Mouse (Mus musculus) forebrain, postnatal 0 days (tissue): Measurements from ENCODE around the gene Ryr3. TPM values are rescaled to one million over a fixed set of nuclear protein-coding genes. Genes with fewer than 3 reads are reported as not detected.

Source experiments
- ATAC-seq: fragments of 200-750 bp; cut with Nextera tagmentation; 2 replicates; pipeline ENCODE4 v1.8.0; 2017; ENCODE audit warnings: mild to moderate bottlenecking, moderate library complexity
- DNase-seq: peaks from one replicate; pipeline ENCODE4 v3.0.0-alpha.2; 2015
- H3K27ac ChIP-seq: fragments of 300-500 bp; sonication (generic); 2 replicates; pipeline ENCODE4 v1.5.1; 2014; ENCODE audit warnings: low read depth, mild to moderate bottlenecking, antibody characterized with exemption, low read length, moderate library complexity, mixed read lengths
- H3K27me3 ChIP-seq: fragments of 300-500 bp; sonication (generic); 2 replicates; pipeline ENCODE4 v1.6.1; 2014; ENCODE audit warnings: mild to moderate bottlenecking, low read length, mixed read lengths; ENCODE audit not compliant: insufficient read depth
- H3K36me3 ChIP-seq: fragments of 300-500 bp; sonication (generic); 2 replicates; pipeline ENCODE4 v1.6.1; 2014; ENCODE audit warnings: mild to moderate bottlenecking, moderate library complexity; ENCODE audit not compliant: insufficient read depth
- H3K4me1 ChIP-seq: fragments of 300-500 bp; sonication (generic); 2 replicates; pipeline ENCODE4 v1.6.1; 2014; ENCODE audit warnings: antibody characterized with exemption; ENCODE audit not compliant: insufficient read depth
- H3K4me2 ChIP-seq: fragments of 300-500 bp; sonication (generic); 2 replicates; pipeline ENCODE4 v1.6.1; 2014; ENCODE audit warnings: low read depth, mild to moderate bottlenecking, moderate library complexity
- H3K4me3 ChIP-seq: fragments of 300-500 bp; sonication (generic); 2 replicates; pipeline ENCODE4 v1.5.1; 2014; ENCODE audit warnings: low read depth, low read length, mixed read lengths
- H3K9ac ChIP-seq: fragments of 300-500 bp; sonication (generic); 2 replicates; pipeline ENCODE4 v1.6.1; 2014; ENCODE audit warnings: mild to moderate bottlenecking
- H3K9me3 ChIP-seq: fragments of 300-500 bp; sonication (generic); 2 replicates; pipeline ENCODE4 v1.6.1; 2016; ENCODE audit warnings: low read length
- CTCF ChIP-seq: sonication (generic); IDR thresholded peaks from 2 replicates; pipeline ENCODE4 v1.5.1; 2016; ENCODE audit warnings: antibody characterized with exemption, control low read depth, low read depth
- WGBS: fragments of 180-500 bp; shearing (Covaris S2); extraction: QIAGEN DNeasy Blood & Tissue Kit; methylation state at CpG from one replicate; pipeline ENCODE4 v1.1.7; 2014; 5-methylcytosine and 5-hydroxymethylcytosine counted together
- microRNA-seq, 2 experiments: library from miRNA; unstranded; fragments of <30 nt; microRNA quantifications; one replicate each; pipeline ENCODE4; 2016
- polyA plus RNA-seq: library from polyadenylated mRNA; unstranded; fragments of >200 nt; fragmentation: Nextera tagmentation; extraction: Ambion mirVana; gene quantifications from 2 replicates; pipeline ENCODE4 v1.2.1, GENCODE M21; 2015
- total RNA-seq: library from RNA; depleted of rRNA; stranded (reverse); fragments of >200 nt; gene quantifications from 2 replicates; pipeline ENCODE4 v1.2.3, GENCODE M21; 2014; rRNA removed

The Ryr3 gene
- total and polyA plus RNA-seq, 2 experiments from 2014 or later: 4.2 to 16.1 TPM

DNA sequence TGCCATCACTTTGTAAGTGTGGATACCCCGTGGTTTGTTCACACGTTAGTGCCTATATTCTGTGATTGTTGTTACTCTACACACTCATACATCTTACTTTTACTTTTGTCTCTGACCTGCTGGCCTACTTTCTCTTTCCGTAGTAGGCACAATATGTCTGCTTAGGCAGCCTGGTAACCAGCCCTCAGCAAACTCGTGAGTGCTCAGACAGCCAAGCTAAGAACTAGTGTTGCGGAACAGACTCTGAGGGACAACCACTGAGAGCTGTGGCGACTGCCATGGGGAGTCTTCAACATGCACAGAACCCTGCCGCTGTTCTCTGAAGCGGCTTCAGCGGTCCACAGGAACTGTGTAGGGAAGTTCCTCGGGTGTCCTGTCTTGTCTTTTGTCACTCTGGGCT lies 616.7 kb downstream of the Ryr3 start:
- Histone ChIP-seq H3K4me2 (no peak overlapping the region), H3K4me1 (no peaks in the 10 kb centered on the region), H3K27ac (no peak overlapping the region), H3K4me3 (no peak overlapping the region), H3K36me3 (no peaks in the 10 kb centered on the region), H3K27me3 (no peaks in the 10 kb centered on the region), H3K9ac (no peak overlapping the region), H3K9me3 (no peaks in the 10 kb centered on the region)
- DNase-seq (no peak), ATAC-seq (no peak)
- 49% methylated on average over 10 of the region's 10 CpGs for WGBS
- TF ChIP-seq CTCF: no peak

DNA sequence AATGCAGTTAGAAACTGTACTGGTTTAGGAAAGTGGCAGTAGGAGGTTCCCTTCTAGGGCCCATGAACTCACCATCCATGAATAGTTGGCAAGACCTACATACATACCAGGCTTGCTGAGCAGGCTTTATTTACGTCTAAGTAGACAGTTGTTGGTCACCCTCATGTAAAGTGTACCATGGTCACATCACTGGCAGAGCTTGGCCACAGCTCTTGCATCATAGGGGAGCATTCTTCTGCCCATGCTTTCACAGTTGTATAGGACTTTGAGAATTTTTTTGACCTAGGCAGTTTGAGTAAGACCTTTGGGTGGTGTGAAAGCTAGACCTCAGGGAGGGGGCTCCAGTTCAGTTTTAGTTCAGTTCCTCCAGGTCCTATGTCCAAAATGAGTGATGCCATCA lies 619.8 kb downstream of the Ryr3 start:
- Histone ChIP-seq H3K4me2 (no peak overlapping the region), H3K9ac (no peak overlapping the region), H3K27ac (no peak overlapping the region), H3K4me1 (no peaks in the 10 kb centered on the region), H3K9me3 (no peaks in the 10 kb centered on the region), H3K4me3 (no peak overlapping the region), H3K36me3 (no peaks in the 10 kb centered on the region), H3K27me3 (no peaks in the 10 kb centered on the region)
- DNase-seq (no peak), ATAC-seq (no peak)
- no peak for TF ChIP-seq CTCF
- WGBS: 83% methylated on average over 1 of the region's 1 CpGs

DNA sequence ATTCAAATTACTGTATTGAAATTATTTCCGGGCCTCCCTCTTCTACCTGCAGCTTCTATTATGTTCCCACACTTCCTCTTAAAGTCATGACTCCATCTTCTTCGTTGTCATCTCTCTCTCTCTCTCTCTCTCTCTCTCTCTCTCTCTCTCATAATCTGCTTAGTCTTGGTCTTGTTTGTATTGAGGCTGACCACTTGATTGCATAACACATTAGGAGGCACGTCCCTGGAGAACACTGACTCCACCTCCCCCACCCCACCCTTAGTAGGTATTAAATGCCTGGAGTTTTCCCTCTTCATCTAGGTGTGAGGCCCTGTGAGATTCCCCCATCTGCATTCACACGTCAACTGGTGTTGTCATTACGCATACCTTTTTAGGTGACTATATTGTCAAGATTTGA lies 620.5 kb downstream of the Ryr3 start:
- H3K27ac ChIP-seq: no peak overlapping the region
- H3K4me2 ChIP-seq: no peak overlapping the region
- no peak overlapping the region for H3K9ac ChIP-seq
- no peaks in the 10 kb centered on the region for H3K27me3 ChIP-seq
- 79% methylated on average over 5 of the region's 5 CpGs for WGBS
- H3K4me3 ChIP-seq: no peak overlapping the region
- H3K4me1 ChIP-seq: 0 out of 2 replicates have a peak, but pooled peaks cover 3% of the 10 kb centered on the region
- DNase-seq (no peak), ATAC-seq (no peak)
- TF ChIP-seq CTCF: no peak
- no peaks in the 10 kb centered on the region for H3K36me3 ChIP-seq
- H3K9me3 ChIP-seq: no peaks in the 10 kb centered on the region

DNA sequence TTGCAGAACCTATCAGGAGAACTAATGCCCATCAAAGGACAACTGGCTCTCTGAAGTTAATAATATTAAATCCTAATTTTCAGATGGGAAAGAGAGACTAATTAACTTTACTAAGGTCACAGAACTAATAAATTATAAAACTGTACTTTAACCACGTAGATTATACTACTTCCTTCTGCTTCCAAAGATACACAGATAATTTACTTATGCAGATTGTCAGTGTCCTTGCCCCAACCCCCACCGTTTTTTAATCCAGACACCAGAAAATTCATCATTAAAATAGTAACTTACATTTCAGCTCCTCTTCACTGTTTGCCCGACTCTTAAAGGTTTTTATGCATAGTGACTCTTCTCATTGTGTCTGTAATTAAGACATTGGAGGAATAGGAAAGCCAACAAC lies 621.1 kb downstream of the Ryr3 start:
- 0 out of 2 replicates have a peak, but pooled peaks cover 5% of the 10 kb centered on the region for H3K4me1 ChIP-seq
- no peak overlapping the region for H3K4me2 ChIP-seq
- TF ChIP-seq CTCF: no peak
- H3K36me3 ChIP-seq: no peaks in the 10 kb centered on the region
- H3K9ac ChIP-seq: no peak overlapping the region
- H3K27ac ChIP-seq: no peak overlapping the region
- ATAC-seq (no peak), DNase-seq (no peak)
- no peak overlapping the region for H3K4me3 ChIP-seq
- no peaks in the 10 kb centered on the region for H3K27me3 ChIP-seq
- no peaks in the 10 kb centered on the region for H3K9me3 ChIP-seq
- WGBS: 79% methylated on average over 3 of the region's 3 CpGs

DNA sequence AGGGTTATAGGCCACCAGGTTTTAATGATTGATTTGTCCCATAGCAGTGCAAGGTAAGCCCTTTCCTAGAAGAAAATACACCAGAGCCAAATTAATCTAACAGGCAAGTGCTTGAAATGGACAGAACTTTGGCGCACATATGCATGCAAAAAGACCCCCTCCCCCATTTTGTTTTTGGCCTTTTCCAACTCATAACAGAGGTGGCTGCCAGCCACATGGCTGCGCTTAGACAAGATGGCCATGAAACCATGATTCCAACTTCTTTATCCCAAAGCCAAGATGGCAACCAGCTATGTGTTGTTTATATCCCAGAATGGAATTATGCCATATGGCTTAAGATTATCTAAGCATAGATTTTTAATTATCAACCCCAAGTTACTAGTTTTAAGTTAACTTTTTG lies 623.1 kb downstream of the Ryr3 start:
- no peaks in the 10 kb centered on the region for H3K36me3 ChIP-seq
- peak; percentile 63 for DNase-seq
- no peak overlapping the region for H3K27ac ChIP-seq
- no peak overlapping the region for H3K4me2 ChIP-seq
- H3K9ac ChIP-seq: no peak overlapping the region
- ATAC-seq: peak; percentile 34; the same call in 1 of the 2 replicates
- H3K4me3 ChIP-seq: no peak overlapping the region
- TF ChIP-seq CTCF: no peak
- no peaks in the 10 kb centered on the region for H3K9me3 ChIP-seq
- 0 out of 2 replicates have a peak, but pooled peaks cover 5% of the 10 kb centered on the region for H3K4me1 ChIP-seq
- H3K27me3 ChIP-seq: no peaks in the 10 kb centered on the region
- WGBS: 67% methylated on average over 2 of the region's 2 CpGs

DNA sequence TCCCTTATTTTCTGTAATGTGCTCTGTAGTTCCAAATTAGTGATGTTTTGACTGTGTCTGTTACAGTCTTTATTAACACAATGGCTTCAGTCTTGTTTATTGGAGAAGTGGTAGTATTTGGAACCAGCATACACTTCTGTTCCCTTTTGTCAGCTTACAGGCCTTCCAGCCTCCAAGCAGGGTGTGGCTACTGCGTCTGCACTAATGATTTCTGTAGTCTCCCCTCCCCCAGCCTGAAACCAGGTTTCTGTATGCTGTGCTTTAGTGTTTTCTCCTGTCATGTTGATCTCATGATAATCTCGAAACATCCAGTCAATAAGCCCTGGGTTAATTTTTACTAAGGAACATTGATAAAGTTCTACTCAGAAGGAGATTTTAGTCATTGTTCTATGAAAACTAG lies 623.6 kb downstream of the Ryr3 start:
- H3K27me3 ChIP-seq: no peaks in the 10 kb centered on the region
- 0 out of 2 replicates have a peak, but pooled peaks cover 5% of the 10 kb centered on the region for H3K4me1 ChIP-seq
- 55% methylated on average over 2 of the region's 2 CpGs for WGBS
- no peaks in the 10 kb centered on the region for H3K36me3 ChIP-seq
- ATAC-seq (no peak), DNase-seq (no peak)
- H3K4me3 ChIP-seq: no peak overlapping the region
- no peak overlapping the region for H3K9ac ChIP-seq
- no peak for TF ChIP-seq CTCF
- H3K9me3 ChIP-seq: no peaks in the 10 kb centered on the region
- H3K4me2 ChIP-seq: no peak overlapping the region
- no peak overlapping the region for H3K27ac ChIP-seq

DNA sequence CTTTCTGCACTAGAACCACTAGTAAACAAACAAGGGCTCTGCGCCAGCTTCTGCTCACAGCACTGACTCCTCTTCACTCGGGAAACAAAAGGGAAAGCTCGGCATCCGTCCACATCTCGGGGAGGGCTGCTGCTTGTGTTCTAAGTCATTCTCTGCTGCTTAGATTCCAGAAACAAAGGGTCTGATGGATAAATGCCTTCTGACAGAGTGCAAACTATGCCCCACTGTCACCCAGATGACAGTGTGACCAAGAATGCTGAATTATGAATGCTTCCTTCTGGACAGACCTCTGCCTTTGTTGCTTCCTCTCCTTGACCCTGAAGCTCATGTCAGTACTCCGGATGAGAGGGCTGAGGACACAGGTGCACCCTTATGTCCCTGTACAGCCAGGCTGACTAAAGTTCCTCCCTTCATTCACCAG lies 625.4 kb downstream of the Ryr3 start:
- no peaks in the 10 kb centered on the region for H3K9me3 ChIP-seq
- H3K27me3 ChIP-seq: no peaks in the 10 kb centered on the region
- WGBS: 20% methylated on average over 6 of the region's 6 CpGs
- H3K4me3 ChIP-seq: no peak overlapping the region
- peak overlapping the region; percentile 77 for H3K27ac ChIP-seq
- no peak overlapping the region for H3K4me2 ChIP-seq
- ATAC-seq (peak; percentile 77), DNase-seq (no peak)
- no peaks in the 10 kb centered on the region for H3K36me3 ChIP-seq
- H3K9ac ChIP-seq: no peak overlapping the region
- 0 out of 2 replicates have a peak, but pooled peaks cover 5% of the 10 kb centered on the region for H3K4me1 ChIP-seq
- TF ChIP-seq CTCF: no peak

DNA sequence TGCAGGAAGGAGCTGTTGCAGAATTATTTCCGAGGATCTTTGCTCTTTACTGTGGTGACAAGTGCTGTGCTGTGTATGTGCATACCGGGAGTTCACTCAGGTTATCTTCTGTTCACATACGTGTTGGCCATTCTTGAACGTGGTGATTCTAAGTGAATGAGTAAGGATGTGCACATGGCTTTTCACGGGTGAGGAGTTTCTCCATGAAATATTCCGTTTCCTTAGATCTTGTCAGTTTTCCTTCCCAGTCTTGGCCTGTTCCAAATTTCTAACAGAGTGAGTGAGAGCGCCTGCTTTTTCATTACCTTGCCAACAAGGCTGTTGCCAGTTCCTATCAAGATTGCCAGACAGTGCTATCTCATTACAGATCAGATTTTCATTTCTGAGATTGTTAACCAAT lies 625.9 kb downstream of the Ryr3 start:
- Histone ChIP-seq H3K9ac (no peak overlapping the region), H3K4me1 (0 out of 2 replicates have a peak, but pooled peaks cover 5% of the 10 kb centered on the region), H3K36me3 (no peaks in the 10 kb centered on the region), H3K4me3 (no peak overlapping the region), H3K4me2 (no peak overlapping the region), H3K27ac (peak overlapping the region; percentile 77), H3K9me3 (no peaks in the 10 kb centered on the region), H3K27me3 (no peaks in the 10 kb centered on the region)
- DNase-seq (peak; percentile 82), ATAC-seq (peak; percentile 92)
- no peak for TF ChIP-seq CTCF
- 50% methylated on average over 7 of the region's 7 CpGs for WGBS

Small RNAs within 50 kb of the gene (microRNA-seq; reads per million reads assigned to microRNA genes)
- 0 reads per million in 2 experiments for gene Gm44374

Other genes with a start within 250 kb of the Ryr3 start
- not detected in 2 replicates for gene Tmco5b, start 68.6 kb upstream of the Ryr3 start, total RNA-seq
- gene Tmco5b, start 68.6 kb upstream of the Ryr3 start, polyA plus RNA-seq: 0.12 TPM in 1 of 2 replicates, not detected in the other
- 1.0 and 1.5 TPM in 2 replicates for gene Fmn1, start 110.6 kb upstream of the Ryr3 start, total RNA-seq
- 0.26 and 0.50 TPM in 2 replicates for gene Fmn1, start 110.6 kb upstream of the Ryr3 start, polyA plus RNA-seq